Mouse (Mus musculus) forebrain, embryonic 12.5 days (tissue): ENCODE measurements at regions not wholly inside any gene's neighbourhood (a gene's known extent, or its start where the extent isn't known, plus 50 kb on each side); places are given as distances from the start of the nearest gene placed in this dataset.

ENCODE experiments used
- ATAC-seq: fragments of 200-750 bp; cut with Nextera tagmentation; 2 replicates; pipeline ENCODE4 v1.8.0; 2017; ENCODE audit warnings: moderate TSS enrichment; ENCODE audit not compliant: low FRiP score
- H3K27ac ChIP-seq: fragments of 300-500 bp; sonication (generic); 2 replicates; pipeline ENCODE4 v1.5.1; 2016; ENCODE audit warnings: mild to moderate bottlenecking
- H3K27me3 ChIP-seq: fragments of 300-500 bp; sonication (generic); 2 replicates; pipeline ENCODE4 v1.6.1; 2016; ENCODE audit warnings: mild to moderate bottlenecking
- H3K36me3 ChIP-seq: fragments of 300-500 bp; sonication (generic); replicated peaks from 2 replicates; pipeline ENCODE4 v1.6.1; 2016; ENCODE audit warnings: mild to moderate bottlenecking
- H3K4me1 ChIP-seq: fragments of 300-500 bp; sonication (generic); 2 replicates; pipeline ENCODE4 v1.6.1; 2016
- H3K4me2 ChIP-seq: fragments of 300-500 bp; sonication (generic); 2 replicates; pipeline ENCODE4 v1.6.1; 2016; ENCODE audit warnings: mild to moderate bottlenecking, moderate library complexity
- H3K4me3 ChIP-seq: fragments of 300-500 bp; sonication (generic); replicated peaks from 2 replicates; pipeline ENCODE4 v1.5.1; 2016; ENCODE audit warnings: mild to moderate bottlenecking
- H3K9ac ChIP-seq: fragments of 300-500 bp; sonication (generic); 2 replicates; pipeline ENCODE4 v1.6.1; 2016; ENCODE audit warnings: mild to moderate bottlenecking
- H3K9me3 ChIP-seq: fragments of 300-500 bp; sonication (generic); 2 replicates; pipeline ENCODE4 v1.6.1; 2016
- WGBS: fragments of 180-500 bp; shearing (Covaris S2); methylation state at CpG from one replicate; pipeline ENCODE4 v1.1.7; 2016; 5-methylcytosine and 5-hydroxymethylcytosine counted together

GRCm38 (mm10) chr19:52661009-52661408, 379.0 kb downstream of the Xpnpep1 start:
- Histone ChIP-seq H3K9me3 (no peaks in the 10 kb centered on the region), H3K27me3 (no peaks in the 10 kb centered on the region)
- ATAC-seq: no peak

DNA sequence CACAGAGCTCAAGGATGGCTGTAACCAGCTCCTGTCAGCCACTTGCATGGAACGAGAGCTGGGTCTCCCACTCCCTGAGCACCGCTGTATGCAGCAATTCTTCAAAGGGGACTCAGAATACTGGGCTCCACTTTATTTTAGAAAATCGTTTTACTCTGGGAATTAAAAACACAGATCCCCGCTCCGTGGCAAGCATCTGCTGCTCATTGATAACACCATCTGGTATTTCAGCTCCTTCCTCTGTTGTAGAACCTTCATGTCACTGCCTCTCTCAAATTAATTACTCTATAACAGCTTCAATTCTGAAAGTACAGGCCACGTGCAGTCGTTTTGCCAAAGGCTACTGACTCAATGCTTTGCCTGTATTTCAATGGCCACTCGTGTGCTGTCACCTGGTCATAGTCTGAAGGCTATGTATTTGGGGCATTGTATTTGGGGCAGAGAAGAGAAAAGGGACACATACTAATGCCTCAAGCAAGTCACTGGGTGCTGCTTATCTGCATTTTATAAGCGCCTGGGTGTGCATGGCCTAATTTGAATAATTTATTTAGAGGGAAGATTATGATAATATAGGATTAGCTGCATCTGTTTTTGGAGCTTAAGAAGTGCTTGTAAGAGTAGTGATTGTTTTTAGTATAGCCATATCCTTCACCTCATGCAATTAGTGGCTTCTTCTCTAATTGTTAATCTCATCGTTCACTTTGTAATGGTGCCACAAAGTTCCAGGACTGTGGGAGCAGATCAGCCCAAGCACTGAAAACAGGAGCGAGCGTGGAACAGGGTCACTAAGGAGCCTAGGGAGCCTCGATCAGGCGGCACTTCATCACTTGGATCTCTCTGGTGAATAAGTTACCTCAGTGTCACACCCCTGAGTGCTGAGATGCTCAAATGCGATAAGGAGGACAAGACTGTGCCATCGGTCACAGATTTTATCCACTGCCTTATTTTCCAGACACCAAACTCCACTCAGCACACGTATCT, 383.3 kb downstream of the Ins1 start:
- H3K27me3 ChIP-seq: no peaks in the 10 kb centered on the region
- no peak overlapping the region for H3K4me3 ChIP-seq
- no peak overlapping the region for H3K4me2 ChIP-seq
- H3K36me3 ChIP-seq: no peaks in the 10 kb centered on the region
- ATAC-seq: peak; percentile 80
- peak overlapping the region; percentile 78; the same call in 1 of the 2 replicates for H3K27ac ChIP-seq
- peaks cover 15% of the 10 kb centered on the region for H3K4me1 ChIP-seq
- no peaks in the 10 kb centered on the region for H3K9me3 ChIP-seq
- no peak overlapping the region for H3K9ac ChIP-seq
- 46% methylated on average over 17 of the region's 17 CpGs for WGBS

More at GRCm38 (mm10) chr19:52661009-52661408, 379.0 kb downstream of the Xpnpep1 start:
- Histone ChIP-seq H3K4me2 (no peak overlapping the region), H3K4me3 (no peak overlapping the region), H3K27ac (no peak overlapping the region), H3K36me3 (no peaks in the 10 kb centered on the region), H3K4me1 (no peaks in the 10 kb centered on the region), H3K9ac (no peak overlapping the region)
- 71% methylated on average over 5 of the region's 5 CpGs for WGBS

GRCm38 (mm10) chr19:52640228-52640627, 376.1 kb downstream of the Ins1 start:
- no peak overlapping the region for H3K4me2 ChIP-seq
- no peak for ATAC-seq
- no peaks in the 10 kb centered on the region for H3K36me3 ChIP-seq
- H3K4me1 ChIP-seq: no peaks in the 10 kb centered on the region
- H3K4me3 ChIP-seq: no peak overlapping the region
- no peaks in the 10 kb centered on the region for H3K9me3 ChIP-seq
- H3K27me3 ChIP-seq: no peaks in the 10 kb centered on the region
- H3K9ac ChIP-seq: no peak overlapping the region
- H3K27ac ChIP-seq: no peak overlapping the region
- 52% methylated on average over 5 of the region's 5 CpGs for WGBS

DNA sequence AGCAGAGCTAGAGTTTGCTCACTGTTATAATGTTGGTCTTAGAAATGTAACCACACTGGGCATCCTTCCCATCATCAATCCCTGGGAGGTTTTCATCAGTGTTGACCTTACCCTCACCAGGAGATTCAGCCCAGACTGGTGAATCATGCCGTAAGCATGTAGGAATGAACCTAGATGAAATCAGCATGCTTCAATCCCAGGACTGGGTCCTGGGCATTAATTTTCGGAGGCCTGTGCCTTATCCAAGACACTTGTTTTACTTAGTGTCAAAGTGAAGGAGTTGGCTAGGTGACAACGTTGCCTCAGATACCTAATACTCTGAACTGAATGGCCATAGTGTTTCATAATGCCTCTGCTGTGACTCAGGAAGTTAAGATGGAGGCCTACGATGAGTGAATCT, 368.4 kb downstream of the Ins1 start:
- WGBS: 89% methylated on average over 4 of the region's 4 CpGs
- no peaks in the 10 kb centered on the region for H3K36me3 ChIP-seq
- ATAC-seq: no peak
- no peak overlapping the region for H3K4me3 ChIP-seq
- no peak overlapping the region for H3K9ac ChIP-seq
- H3K27me3 ChIP-seq: no peaks in the 10 kb centered on the region
- H3K9me3 ChIP-seq: no peaks in the 10 kb centered on the region
- H3K27ac ChIP-seq: no peak overlapping the region
- no peaks in the 10 kb centered on the region for H3K4me1 ChIP-seq
- no peak overlapping the region for H3K4me2 ChIP-seq

DNA sequence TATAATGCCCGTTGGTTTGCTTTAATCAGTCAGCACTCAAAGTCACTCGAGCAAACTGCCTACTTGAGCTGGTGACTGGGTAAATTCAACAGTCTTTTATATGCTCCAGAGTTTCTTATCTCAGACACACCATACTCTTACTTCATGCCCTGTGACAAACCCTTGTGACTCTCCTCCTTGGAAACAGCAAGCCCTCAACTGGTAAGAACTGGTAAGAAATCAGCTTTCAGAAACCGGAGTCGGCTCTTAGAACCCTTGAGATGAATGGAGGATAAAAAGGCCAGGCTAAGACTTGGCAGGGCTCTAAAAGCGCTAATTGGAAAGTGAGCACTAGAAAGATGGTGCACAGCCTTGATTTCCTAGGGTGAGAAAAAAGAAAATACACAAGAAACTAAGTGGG, 360.2 kb downstream of the Ins1 start:
- Histone ChIP-seq H3K27ac (no peak overlapping the region), H3K9ac (no peak overlapping the region), H3K36me3 (no peaks in the 10 kb centered on the region), H3K4me3 (no peak overlapping the region), H3K4me1 (no peaks in the 10 kb centered on the region), H3K9me3 (no peaks in the 10 kb centered on the region), H3K27me3 (no peaks in the 10 kb centered on the region), H3K4me2 (no peak overlapping the region)
- WGBS: 52% methylated on average over 5 of the region's 5 CpGs
- ATAC-seq: no peak

GRCm38 (mm10) chr19:52623496-52623895, 359.4 kb downstream of the Ins1 start:
- no peak overlapping the region for H3K27ac ChIP-seq

DNA sequence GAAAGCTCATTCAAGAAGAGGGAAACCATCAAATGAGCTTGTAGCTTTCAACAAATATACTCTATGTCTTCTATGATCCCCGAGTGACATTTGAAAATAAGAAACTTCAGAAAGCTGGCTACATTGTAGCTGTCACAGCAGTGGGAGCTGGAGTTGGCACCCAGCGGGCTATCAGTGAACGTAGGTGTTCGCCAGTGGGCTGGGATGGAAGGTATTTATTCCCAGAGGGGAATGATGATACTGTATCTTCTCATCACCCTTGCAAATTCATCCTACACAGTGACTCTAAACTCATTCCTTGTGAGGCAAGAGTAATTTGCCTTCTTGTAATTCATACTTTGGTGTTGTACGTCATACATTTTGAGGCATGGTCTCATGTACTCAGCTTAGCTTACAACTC, 349.3 kb downstream of the Ins1 start:
- 95% methylated on average over 5 of the region's 5 CpGs for WGBS
- H3K4me1 ChIP-seq: no peaks in the 10 kb centered on the region
- H3K27ac ChIP-seq: no peak overlapping the region
- H3K9me3 ChIP-seq: no peaks in the 10 kb centered on the region
- no peak overlapping the region for H3K4me3 ChIP-seq
- H3K27me3 ChIP-seq: no peaks in the 10 kb centered on the region
- no peak overlapping the region for H3K9ac ChIP-seq
- no peaks in the 10 kb centered on the region for H3K36me3 ChIP-seq
- no peak for ATAC-seq
- H3K4me2 ChIP-seq: no peak overlapping the region

More at GRCm38 (mm10) chr19:52623496-52623895, 359.4 kb downstream of the Ins1 start:
- Histone ChIP-seq H3K4me1 (no peaks in the 10 kb centered on the region), H3K27me3 (no peaks in the 10 kb centered on the region), H3K4me2 (no peak overlapping the region), H3K9ac (no peak overlapping the region), H3K4me3 (no peak overlapping the region), H3K36me3 (no peaks in the 10 kb centered on the region), H3K9me3 (no peaks in the 10 kb centered on the region)
- ATAC-seq: no peak

DNA sequence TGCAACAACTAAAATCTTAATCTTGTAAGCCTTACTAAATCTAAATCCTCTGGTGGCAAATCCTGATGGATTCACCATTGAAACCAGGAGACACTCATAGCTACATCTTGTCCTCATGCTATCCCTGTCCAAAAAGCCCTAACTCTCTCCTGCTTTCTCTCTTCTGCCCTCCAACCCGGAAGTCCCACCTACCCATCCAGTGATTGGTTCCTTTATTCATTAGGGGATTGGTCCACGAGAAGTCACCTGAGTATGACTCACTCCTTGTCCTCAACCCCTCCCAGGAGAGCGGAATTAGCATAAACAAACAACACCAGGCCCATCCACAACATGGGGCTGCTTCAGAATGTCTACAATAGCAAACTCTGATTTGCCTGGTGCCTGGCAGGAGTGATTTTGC, 342.8 kb downstream of the Ins1 start:
- no peaks in the 10 kb centered on the region for H3K27me3 ChIP-seq

DNA sequence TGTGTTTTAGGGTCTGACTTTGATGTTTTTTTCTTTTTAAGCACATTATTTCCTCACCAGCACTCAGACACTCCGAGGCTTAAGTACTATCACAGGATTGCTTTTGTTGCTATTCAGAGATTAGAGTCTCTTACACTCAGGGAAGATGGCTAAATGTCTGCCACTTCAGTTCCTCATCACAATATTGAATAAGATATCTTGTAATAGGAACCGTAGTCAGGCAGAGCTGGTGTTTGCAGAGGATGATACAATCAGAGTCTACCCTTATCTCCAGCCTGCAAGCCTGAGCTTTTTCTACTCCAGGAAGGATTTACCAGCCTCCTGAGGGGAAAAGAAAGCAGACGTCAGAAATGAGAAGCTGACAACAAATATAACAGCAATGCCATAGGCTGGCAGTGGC, 336.3 kb downstream of the Ins1 start:
- ATAC-seq: no peak
- no peaks in the 10 kb centered on the region for H3K27me3 ChIP-seq
- WGBS: 7% methylated on average over 3 of the region's 3 CpGs
- H3K9me3 ChIP-seq: no peaks in the 10 kb centered on the region
- no peak overlapping the region for H3K4me3 ChIP-seq
- no peak overlapping the region for H3K4me2 ChIP-seq
- H3K9ac ChIP-seq: no peak overlapping the region
- no peak overlapping the region for H3K27ac ChIP-seq
- peaks cover 2% of the 10 kb centered on the region; the same call in 1 of the 2 replicates for H3K4me1 ChIP-seq
- no peaks in the 10 kb centered on the region for H3K36me3 ChIP-seq

More for the DNA sequence above, 342.8 kb downstream of the Ins1 start:
- no peak overlapping the region for H3K4me3 ChIP-seq
- H3K9ac ChIP-seq: no peak overlapping the region
- no peaks in the 10 kb centered on the region for H3K9me3 ChIP-seq
- 79% methylated on average over 3 of the region's 3 CpGs for WGBS
- H3K36me3 ChIP-seq: no peaks in the 10 kb centered on the region
- ATAC-seq: no peak
- H3K4me1 ChIP-seq: no peaks in the 10 kb centered on the region
- no peak overlapping the region for H3K4me2 ChIP-seq
- H3K27ac ChIP-seq: no peak overlapping the region

- ATAC-seq: no peak
- no peaks in the 10 kb centered on the region for H3K4me1 ChIP-seq
- H3K27ac ChIP-seq: no peak overlapping the region
- H3K36me3 ChIP-seq: no peaks in the 10 kb centered on the region
- no peaks in the 10 kb centered on the region for H3K9me3 ChIP-seq
- no peaks in the 10 kb centered on the region for H3K27me3 ChIP-seq
- H3K9ac ChIP-seq: no peak overlapping the region
- no peak overlapping the region for H3K4me3 ChIP-seq
- H3K4me2 ChIP-seq: no peak overlapping the region
- WGBS: 85% methylated on average over 4 of the region's 4 CpGs
Measured at GRCm38 (mm10) chr19:52565401-52565800, 301.3 kb downstream of the Ins1 start.

DNA sequence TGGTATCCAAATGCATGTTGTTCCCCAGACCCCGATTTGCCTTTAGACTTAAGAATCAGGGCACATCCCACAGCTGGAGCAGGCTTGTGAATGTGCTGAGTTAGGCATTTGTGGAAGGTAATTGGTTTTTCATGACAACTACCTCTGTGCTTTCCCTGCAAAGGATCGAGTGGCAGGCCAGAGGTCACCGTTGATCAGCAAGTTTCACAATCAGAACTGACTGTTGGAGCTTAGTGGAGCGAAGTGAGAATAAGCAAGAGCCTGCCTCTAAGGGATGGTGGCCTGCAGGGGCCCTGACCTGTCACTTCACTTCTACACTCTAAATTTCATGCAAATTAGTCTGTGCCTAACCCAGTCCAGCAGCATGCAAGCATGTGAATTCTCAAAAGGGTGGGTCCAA, 270.7 kb downstream of the Ins1 start:
- ATAC-seq: 0 out of 2 replicates have a peak, but pooled peaks have one; percentile 33

GRCm38 (mm10) chr19:52525509-52525908, 261.4 kb downstream of the Ins1 start:
- H3K4me3 ChIP-seq: no peak overlapping the region
- H3K27me3 ChIP-seq: no peaks in the 10 kb centered on the region
- H3K27ac ChIP-seq: no peak overlapping the region
- no peaks in the 10 kb centered on the region for H3K9me3 ChIP-seq
- ATAC-seq: no peak
- no peak overlapping the region for H3K4me2 ChIP-seq
- H3K36me3 ChIP-seq: no peaks in the 10 kb centered on the region
- H3K9ac ChIP-seq: no peak overlapping the region
- WGBS: 92% methylated on average over 5 of the region's 5 CpGs
- H3K4me1 ChIP-seq: no peaks in the 10 kb centered on the region

More for the DNA sequence above, 270.7 kb downstream of the Ins1 start:
- Histone ChIP-seq H3K27me3 (no peaks in the 10 kb centered on the region), H3K4me1 (no peaks in the 10 kb centered on the region; the same call in 1 of the 2 replicates), H3K4me2 (no peak overlapping the region), H3K27ac (no peak overlapping the region), H3K36me3 (no peaks in the 10 kb centered on the region), H3K4me3 (no peak overlapping the region), H3K9ac (no peak overlapping the region), H3K9me3 (no peaks in the 10 kb centered on the region)
- WGBS: 25% methylated on average over 4 of the region's 4 CpGs

- Histone ChIP-seq H3K4me1 (no peaks in the 10 kb centered on the region), H3K4me2 (no peak overlapping the region), H3K27ac (no peak overlapping the region), H3K36me3 (no peaks in the 10 kb centered on the region), H3K9me3 (no peaks in the 10 kb centered on the region), H3K9ac (no peak overlapping the region), H3K4me3 (no peak overlapping the region), H3K27me3 (no peaks in the 10 kb centered on the region)
- WGBS: 77% methylated on average over 4 of the region's 4 CpGs
- no peak for ATAC-seq
Measured at GRCm38 (mm10) chr19:52503331-52503730, 239.2 kb downstream of the Ins1 start.
